Mouse (Mus musculus) layer of hippocampus, adult 18-20 months (tissue): ENCODE measurements around the gene Fam129a. TPM values are rescaled to one million over a fixed set of nuclear protein-coding genes. Genes with fewer than 3 reads are reported as not detected.

Experiments
- DNase-seq, 2 experiments: peaks; one replicate each; pipeline ENCODE4 v3.0.0; 2022; ENCODE audit warnings: low spot score in 2 of 2
- total RNA-seq, 2 experiments: library from RNA; stranded (reverse); gene quantifications; 2 replicates each; pipeline ENCODE4 v1.2.3; 2021

Gene Fam129a
- total RNA-seq, 2 experiments from 2014 or later = 1.8 to 2.0 TPM

DNA sequence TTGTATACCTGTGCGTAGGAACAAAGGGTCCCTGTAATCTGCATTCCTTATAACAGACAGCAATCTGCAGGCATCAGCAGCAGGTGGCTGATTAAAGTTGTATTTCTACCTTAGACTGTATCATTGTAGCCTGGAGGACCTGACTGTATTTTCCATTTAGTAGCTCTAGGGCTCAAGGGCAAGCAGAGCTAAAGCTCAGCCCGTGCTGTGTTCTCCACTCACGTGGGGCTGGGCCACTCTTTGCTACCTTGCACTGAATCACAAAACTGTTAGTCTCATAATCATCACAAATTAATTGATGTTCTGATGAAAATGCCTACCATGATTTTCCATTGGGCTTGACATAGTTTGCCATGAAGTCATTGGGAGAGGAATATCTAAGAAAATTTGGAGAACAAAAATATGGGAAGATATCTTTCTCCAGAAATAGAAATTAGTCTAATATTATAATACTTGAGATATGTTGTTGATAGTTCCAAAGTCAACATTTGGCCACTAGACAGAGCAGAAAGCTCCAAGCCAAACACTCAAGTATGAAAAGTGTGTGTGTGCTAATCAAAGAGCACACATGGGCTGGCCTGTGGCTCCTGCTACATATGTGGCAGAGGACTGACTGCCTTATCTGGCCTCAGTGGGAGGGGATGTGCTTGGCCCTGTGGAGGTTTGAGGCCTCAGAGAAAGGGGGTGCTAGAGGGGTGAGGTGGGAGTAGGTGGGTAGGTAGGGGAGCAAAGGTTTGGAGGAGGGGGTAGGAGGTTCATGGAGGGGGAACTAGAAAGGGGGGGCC, 53.6 kb downstream of the Fam129a start:
- no peak for DNase-seq

DNA sequence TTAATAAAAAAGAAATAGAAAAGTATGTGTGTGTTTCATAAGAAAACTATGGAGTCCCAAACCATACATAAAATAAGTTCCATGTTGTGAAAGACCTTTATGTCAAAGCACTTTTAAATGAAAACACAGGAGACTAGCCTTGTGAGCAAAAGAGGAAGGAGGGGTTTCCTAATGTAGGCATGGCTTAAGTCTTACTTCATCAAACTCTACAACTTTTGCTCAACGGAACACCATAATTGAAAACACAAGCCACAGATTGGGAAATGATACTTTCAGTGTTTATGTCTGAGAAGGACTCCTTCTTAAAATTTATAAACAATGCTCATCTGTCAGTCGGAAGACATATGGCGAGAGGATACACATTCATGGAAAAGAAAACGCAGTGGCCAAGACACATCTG, 54.3 kb downstream of the Fam129a start:
- no peak for DNase-seq

DNA sequence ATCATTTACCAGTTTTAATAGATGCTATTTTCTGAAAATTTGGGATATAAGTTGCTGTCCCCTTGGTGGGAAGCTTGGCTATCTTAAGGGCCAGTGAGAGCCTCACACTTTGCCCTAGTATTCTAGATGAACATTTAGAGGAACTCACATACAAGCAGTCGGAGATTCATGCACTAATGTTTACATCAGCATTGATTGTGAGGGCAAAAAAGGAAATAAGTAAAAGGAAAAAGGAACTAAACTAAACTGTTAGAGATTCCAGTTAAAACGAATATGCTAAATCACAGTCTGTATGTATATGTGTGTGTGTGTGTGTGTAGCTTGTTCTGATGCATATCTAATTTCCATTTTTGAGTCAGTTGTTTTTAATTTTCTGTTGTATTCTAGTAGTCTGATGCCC, 54.7 kb downstream of the Fam129a start:
- DNase-seq = no peak

DNA sequence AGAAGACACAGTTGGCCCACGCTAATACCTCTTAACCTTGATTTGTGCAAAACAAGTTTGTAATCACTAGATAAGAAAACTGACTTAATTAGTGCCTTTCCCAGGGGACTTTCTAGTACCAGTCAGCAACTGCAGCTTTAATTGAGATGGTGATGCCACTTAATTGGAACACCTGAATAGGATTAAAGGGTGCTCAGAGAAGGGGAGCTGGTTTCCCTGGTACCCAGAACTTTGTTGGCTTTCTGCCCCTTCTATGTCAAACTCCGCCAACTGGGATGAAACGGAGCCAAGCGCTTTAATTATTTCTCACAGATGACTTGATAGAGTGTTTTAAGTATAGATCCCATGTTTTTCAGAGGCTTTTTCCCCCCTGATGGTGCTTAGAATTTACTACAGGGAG, 55.6 kb downstream of the Fam129a start:
- DNase-seq = peak in 1 of 2 experiments; percentile 12

DNA sequence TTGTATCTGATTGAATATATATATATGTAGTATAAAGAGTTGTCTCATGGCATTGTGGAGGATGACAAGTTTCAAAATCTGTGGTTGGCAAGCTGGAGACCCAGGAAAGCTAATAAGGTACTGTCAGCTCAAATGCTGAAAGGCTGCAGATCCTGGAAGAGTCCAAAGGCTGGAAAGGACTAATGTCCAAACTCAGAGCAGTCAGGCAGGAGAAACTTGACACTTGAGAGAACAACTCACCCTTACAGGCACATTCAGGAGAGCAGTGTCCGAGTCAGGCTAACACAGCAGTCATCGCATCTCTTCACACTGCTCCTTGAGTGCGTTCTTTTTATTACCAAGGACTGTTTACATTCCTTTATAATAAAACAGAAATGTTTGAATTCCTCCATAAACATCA, 56.2 kb downstream of the Fam129a start:
- no peak for DNase-seq

DNA sequence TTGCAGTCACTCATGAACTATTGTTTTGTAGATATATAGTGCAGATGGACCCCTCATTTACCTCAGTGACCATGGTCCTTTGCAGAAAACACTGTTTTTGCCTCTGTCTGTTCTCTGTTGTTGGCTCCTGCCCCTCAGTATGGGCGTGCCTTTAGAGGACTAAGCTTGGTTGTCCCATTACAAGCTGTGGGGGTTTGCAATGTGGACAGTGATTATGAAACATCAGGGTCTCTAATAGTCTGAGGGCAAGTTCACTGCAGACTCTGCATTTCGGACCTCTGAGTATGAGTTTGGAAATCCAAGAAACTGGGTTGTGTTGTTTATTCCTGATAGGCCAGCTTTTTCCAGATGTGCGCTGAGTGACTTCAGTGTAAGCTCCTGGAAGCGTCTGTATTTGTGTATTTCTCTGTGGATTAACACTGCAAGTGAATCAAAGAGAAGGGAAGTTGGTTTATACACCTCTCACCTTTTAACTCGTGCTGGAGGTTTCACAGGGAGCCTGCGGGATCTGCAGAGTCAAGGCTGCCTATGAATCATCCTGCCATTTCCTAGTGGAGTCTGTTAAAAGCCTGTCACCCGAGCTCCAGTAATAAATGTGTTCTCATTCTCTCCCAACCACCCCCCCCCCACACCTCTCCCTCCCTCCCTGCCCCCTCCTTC, 58.7 kb downstream of the Fam129a start:
- no peak for DNase-seq

DNA sequence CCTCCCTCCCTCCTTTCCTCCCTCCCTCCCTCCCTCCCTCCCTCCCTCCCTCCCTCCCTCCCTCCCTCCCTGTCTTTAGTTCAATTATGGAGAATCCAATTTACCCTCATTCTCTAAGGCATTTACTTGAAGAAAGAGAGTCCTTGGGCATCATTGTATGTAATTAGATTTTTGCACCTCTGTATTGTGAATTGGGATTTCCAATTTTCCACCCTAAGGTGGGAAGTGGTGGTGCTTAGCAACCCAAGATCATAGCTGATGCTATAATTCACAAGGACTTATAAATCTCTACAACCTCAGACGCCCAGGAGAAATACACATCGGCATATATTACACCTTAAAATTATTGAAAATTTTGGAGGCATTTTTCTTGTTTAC, 59.3 kb downstream of the Fam129a start:
- no peak for DNase-seq

DNA sequence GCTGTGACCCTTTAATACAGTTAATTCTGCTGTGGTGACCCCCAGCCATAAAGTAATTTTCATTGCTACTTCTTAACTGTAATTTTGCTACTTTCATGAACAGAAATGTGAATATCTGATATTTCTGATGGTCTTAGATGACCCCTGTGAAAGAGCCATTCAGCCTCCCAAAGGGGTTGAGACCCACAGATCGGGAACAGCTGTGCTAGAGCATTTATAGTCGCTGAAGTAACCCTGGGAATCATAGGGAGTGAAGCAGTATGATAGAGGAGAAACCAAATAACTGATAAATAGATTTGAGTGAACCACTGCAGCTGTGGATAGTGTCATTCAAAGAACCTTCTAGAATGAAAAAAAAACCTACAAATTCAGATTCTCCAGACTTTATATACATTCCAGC, 60.1 kb downstream of the Fam129a start:
- DNase-seq = no peak

DNA sequence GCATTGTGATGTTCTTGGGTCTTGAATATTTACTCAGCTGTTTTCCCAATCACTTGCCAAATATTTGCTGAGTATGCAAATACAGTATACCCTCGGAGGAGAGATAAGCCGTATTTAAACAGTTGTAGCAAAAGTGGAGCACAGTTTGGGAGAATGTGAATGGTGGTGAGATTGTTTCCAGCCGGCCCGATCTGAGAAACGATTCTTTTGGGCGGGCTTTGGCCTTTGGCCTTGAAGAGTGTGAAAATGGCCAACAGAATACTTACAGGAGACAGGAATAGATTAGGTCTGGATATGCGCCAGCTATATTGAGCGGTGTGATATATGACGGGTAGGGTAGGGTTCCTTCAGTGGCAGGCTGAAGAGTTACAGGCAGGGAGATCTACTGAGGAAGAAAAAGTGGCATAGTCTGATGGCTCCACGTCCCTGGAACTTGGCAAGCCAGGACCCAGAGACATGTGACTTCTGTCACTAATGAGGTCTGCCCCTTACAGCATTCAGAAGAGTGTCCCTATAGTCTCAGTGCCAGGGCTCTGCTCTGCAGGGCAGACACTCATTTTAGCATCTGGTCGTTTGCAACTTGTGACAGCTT, 60.8 kb downstream of the Fam129a start:
- no peak for DNase-seq

DNA sequence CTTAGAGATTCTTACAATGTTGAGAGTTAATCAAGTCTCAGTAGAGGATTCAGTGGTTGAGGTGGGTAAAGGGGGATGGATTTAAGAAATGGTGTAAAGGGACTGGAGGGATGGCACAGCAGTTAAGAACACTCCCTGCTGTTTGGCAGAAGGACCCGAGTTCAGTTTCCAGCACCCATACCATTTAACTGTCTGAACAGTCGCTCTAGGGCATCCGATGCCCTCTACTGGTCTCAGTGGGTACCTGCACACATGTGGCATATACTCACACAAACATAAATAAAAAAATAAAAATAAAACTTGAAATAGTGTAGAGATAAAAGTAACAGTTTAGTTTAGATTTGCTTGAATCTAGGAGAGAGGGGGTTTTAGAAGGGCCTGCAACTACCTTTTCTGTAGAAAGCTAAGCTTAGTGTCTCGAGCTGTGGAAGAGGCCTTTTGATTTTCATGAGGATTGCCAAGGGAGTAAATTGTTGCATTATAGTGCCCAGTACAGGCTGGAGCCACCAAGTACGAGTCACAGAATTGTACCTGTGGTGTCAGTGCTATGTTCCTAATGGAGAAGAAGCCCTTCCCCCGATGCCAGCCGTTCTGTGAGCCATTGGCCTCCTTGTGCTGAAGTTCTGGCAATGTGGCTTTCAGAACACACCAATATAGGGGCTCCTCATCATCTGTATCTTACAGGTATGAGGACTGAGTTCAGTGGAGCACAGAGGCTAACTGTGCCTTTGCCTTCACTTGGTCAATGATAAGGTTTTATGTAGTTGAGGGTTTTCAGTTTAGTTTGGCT, 61.8 kb downstream of the Fam129a start:
- no peak for DNase-seq

DNA sequence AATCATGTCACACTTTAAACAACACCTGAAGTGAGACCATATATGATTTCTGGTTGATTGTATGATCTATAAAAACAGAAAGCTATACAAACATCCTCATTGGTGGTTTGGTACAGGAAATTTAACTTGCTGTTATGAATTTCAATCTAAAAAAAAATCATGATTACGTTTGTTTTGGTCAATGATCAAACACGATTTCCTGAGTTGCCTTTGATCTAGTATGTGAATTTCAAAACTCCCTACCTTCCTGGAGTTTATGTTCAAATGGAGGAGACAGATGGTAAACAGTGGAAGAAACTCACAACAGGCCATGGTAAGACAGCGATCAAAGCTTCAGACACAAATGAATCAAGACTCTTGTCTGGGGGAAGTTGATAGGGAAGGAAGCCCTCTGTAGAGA, 65.7 kb downstream of the Fam129a start:
- no peak for DNase-seq

DNA sequence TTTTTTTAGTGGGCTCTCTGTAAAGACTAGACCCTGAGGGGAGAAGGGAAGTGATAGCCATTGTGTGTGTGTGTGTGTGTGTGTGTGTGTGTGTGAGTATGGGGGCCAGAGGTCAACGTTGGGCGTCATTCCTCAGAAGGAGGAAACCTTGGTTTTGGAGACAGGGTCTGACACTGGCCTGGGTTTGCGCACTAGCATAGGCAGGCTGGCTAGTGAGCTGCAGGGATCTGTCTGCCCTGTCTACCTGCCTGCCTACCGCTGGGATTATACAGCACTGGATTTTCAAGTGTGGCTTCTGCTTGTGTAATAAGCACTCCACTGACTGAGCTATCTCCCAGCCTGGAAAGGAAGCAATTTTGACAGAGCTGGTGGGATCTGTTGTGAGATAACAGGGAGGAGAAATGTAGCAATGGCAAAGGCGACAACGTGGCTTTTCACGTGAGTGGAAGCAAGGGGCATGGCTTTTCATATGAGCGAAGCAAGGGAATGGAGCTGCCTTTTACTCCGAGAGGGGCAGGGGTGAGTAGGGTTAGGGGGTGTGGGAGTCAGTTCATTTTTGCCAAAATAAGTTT, 66.5 kb downstream of the Fam129a start:
- DNase-seq = no peak

DNA sequence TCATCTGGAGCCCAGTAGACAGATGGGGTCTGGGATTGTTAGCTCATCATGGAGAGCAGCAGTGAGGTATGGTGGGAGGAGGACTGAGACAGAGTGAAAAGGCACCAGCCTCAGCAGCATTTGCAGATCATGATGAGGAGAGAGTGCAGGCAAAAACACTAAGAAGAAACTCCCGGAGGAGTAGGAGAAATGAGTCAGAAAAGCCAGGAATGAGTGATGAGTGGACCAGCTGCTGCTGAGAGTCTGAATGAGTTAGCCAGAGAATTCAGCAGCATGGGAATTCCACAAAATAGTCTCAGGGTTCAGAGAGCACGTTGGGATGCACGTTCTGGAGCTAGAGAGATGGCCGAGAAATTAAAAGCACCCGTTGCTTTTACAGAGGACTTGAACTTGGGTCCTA, 67.4 kb downstream of the Fam129a start:
- no peak for DNase-seq

DNA sequence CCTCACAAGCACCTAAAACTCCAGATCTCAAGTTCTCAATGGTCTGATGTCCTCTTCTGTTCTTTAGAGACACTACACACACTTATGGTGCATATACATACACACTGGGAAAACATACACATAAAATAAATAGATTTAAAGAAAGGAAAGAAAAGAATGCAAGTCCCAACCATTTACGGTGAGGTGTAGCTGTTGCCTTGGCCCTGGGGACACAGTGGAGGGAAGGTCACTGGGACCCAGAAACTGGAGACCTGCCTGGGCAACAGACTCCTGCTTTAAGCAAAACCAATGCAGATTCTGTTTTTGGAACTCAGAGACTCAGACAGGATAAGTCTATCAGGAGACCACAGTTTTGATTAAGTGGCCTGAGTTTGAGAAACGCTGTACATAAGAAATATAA, 67.8 kb downstream of the Fam129a start:
- DNase-seq = no peak

DNA sequence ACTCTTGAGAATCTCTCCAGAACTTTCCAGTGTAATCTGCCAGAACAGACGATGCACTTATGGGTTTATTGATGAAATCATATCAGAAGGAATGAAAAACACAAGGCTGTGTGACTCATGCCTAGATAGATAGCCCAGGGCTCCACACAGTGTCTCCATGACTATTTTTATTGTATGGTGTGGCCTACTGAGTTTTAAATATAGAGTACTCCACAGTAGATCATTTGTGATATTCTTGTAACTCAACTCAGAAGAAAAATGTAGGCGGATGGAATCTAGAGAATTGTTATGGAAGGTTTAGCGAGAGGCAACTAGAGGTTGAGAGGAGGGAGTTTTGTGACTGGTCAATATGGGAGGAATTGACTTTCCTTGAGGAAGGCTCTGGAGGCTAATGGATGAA, 75.4 kb downstream of the Fam129a start:
- DNase-seq = no peak

DNA sequence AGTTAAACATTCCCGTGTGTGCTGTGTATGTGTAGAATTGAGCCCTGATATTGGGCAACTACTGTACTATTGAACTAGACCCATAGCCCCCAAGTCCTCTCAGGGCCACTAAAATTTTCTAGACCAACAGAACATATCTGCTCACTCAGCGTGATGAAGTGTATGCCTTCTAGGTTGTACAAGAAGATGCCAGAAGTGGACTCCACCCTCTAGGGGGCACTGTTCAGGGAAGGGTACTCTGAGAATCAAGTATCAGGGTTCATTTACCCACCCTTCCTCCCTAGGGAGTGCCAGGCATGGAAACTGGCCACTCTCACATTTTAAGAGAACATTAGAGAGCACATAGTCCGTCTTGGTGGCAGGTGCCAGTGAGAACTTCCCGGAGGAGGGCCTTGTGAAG, 77.1 kb downstream of the Fam129a start:
- DNase-seq = no peak

DNA sequence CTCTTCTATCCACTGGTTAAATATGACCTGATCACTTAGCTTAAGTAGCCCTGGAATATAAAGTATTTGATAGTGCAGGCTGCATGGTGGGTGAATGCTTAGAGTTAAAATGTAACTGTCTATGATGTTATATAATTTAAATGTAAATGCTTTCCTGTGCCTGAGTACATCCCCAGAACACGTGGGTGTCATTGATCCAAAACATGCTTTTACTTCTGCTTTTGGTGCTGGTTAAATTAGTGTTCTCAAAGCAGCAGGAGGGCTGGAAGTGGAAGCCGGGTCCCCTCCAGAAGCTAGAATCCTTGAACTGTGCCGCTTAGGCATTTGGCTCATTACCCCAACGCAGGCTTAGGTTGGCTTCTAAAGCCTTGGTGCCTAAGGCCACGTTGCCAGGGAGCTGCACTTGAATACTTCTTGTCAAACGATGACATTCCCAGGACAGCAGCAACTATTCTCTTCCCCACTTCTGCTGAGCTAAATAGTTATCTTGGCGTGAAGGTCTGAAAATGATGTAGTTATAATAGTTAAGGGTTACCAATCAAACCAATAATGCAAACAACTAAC, 86.1 kb downstream of the Fam129a start:
- DNase-seq = peak in 1 of 2 experiments; percentile 10

DNA sequence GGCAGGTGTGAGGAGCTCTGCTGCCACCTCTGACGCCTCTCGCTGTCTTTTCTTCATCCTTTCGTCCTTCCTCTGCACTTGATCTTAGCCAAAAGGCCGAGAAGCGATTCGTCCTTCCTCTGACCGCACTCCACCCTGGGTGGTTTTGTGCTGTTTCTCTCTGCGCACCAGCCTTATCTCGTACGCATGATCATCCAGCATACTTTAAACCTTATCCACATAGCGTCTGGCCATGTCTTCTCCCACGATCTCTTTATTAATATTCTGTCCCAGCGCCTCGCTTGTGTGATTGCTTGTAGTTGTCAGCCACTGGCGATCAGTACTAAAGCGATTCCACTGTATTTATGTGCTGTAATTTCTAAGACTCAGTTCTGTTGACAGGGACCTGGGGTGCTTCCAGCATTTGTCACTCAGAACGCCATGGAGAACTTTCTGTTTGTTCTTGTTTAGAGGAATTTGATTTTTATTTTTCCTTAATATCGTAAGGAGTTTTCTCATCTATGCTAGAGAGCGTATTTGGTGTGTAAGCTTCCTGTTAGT, 87.4 kb downstream of the Fam129a start:
- peak in 1 of 2 experiments; percentile 42 for DNase-seq

DNA sequence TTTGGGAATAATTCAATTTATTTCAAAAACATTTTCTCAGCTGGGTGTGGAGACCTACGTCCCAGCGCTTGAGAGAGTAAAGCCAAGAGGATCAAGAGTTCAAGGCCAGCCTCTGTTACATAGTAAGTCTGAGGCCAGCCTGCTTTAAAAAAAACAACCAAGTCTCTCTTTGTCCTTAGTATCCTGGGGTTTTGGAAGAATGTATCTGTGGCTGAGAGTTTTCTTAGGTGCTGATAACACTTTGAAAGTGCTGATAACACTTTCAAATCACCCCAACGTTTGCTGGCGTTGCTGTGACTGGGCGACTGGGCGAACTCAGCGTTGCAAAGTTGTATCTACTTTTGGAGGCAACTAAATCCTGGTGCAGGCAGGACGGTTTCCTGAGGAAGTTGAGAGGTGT, 88.7 kb downstream of the Fam129a start:
- DNase-seq = no peak

DNA sequence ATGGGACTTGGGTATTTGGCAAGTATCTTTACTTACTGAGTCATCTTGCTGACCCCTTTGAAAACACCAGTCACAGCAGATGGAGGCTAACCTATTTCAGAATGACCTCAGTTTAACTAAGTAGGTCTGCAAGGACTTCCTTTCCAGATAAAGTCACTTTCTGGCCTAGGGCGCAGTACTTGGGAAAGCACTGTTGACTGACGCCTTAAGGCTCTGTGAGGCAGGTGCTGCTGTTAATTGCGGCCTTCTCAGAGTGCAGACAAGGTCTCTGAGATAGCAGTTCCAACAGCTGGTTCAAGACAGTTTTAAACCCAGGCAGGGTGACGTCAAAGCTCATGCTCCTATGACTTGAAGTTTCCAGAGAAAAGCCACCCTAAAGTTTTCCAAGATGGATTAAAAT, 89.3 kb downstream of the Fam129a start:
- DNase-seq = no peak

DNA sequence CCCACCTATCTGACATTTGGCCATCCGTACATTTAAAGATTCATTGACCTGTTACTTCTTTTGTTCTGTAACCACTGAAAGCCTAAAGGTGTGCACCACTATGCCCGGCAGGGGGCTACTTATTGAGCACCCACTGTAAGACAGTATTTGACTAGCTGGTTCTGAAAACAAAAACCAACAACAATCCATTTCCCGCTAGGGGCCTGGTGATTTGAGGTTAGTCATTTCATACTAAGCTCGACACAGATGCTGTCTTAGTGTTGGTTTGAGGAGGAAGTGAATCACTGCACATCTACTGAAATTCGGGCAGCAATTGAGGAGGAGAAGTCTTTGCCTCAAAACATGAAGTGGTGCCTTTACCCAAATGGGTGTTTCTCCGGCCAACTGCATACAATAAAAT, 89.9 kb downstream of the Fam129a start:
- DNase-seq = no peak
